Mouse (Mus musculus) c-Kit-negative CD71-positive TER-119-positive erythroid progenitor cells, embryonic 14.5 days (primary cell): ENCODE results near the gene Pign.

Experiments
- DNase-seq: peaks from one replicate; pipeline ENCODE4 v3.0.0-alpha.2; 2013; ENCODE audit warnings: low read depth, low spot score

The Pign gene

GRCm38 (mm10) chr1:105663171-105663961 lies at the start of gene Pign, which contains the start of gene Relch:
Pign (minus strand) TSS chr1:105663677.
Relch (plus strand) TSS chr1:105663861.
- peak; percentile 100 for DNase-seq

DNA sequence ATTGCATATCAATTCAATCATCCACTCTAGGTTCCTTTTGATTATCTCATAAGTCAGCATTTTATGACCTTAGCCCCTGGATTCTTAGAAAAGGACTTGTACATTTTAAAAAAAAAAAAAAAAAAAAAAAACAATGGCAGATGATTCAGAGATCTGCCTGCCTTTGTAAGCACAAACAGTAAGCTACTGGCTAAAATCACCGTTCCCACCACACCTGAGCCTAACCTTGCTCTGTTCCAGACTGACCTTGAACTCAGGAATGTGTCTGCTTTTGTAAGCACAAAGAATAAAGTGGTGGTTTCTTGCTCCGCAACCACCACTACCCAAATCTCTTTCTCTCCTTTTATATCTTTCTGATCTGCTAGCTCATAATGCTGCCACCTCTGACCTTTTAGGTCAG lies 49.3 kb upstream of the Pign start:
- DNase-seq = no peak

- no peak for DNase-seq
Observed at GRCm38 (mm10) chr1:105711227-105711626, 47.8 kb upstream of the Pign start.

DNA sequence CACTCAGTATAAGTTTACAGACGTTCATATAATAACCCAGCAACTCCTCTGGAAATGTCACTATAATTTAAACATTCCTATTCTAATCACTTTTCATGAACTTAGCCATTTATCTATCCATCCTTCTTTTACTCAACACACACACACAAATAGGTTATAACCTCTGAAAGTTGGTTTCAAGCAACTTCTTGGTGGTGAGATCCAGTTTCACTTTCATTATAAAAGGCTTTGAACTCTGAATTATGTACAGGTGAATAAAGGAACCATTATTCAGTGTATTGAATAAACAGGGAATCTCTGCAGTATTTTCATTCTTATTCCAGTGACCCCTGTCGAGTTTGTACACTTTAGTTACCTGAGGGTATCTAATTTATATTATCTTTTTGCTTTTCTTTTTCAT lies 45.9 kb upstream of the Pign start:
- DNase-seq = no peak

GRCm38 (mm10) chr1:105700984-105701530 lies 37.6 kb upstream of the Pign start:
- DNase-seq = no peak

GRCm38 (mm10) chr1:105695581-105695980 lies 32.1 kb upstream of the Pign start:
- DNase-seq = no peak

DNA sequence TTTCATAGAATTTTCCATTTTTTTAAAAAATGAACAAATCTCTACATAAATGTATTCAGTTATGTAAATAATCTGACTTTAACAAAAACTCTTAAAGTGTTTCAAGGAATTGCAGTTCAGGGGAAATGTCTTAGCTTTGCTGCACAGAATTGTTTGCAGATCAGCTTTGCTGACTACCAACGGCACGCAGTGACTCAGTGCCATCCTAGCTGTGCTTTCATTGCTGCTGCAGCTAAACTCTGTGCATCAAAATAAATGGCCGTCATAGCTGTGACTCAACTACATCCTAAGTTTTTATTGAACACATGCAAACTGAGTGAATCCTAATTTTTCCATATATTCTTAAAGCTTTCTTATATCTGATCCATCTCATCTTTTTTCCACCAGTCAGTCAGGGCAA lies 22.0 kb upstream of the Pign start:
- no peak for DNase-seq

DNA sequence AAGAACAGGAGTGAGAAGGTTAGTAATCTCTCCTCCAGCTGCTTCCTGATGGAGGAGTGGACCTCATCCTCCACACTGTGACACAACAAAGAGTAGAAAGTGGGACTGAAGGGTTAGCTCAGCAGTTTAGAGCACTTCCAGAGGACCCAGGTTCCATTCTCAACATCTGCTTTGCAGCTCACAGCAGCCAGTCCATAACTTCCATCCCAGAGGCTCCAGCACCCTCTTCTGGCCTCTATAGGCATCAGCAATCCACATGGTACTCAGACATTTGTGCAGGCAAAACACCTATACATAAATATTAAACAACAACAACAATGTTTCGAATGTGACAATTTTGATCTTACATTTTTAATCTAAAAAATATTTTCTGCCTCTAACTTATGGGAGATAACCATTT lies 17.1 kb upstream of the Pign start:
- DNase-seq = no peak

DNA sequence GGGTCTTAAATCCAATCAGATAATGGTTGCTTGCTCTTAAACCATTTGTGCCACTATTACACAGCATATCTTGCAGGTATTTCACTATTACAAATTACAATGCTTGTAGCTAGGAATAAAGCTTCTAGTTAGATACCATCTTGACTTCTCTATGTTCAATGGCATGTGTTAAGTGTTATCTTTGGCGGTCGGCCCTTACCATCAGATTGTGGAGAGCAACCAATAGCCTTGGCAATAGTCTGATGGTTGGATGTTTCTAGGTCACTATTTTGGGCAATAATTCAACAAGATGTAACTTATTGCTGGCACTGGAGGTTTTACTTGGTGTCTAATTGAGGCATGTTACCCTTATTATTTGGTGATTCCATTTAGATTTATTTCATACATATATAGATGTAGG lies 11.3 kb upstream of the Pign start:
- DNase-seq = no peak

DNA sequence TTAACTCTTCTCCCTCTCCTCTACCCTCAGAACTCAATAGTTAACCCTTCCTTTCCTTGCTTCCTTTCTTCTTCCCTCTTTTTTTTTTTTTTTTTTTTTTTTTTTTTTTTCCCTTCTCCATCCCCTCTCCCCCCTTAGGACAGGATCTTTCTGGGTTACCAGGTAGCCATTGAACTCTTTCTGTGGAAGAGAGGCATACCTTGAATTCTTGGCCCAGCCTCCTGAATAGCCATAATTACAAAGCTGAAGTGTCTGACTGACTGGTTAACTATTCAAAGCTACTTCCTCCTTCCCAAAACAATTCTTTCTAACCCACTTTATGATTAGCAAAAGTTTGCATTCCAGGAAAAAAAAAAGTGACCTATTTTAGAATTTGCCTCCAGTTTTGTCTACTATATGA lies 6.2 kb upstream of the Pign start:
- DNase-seq = no peak

DNA sequence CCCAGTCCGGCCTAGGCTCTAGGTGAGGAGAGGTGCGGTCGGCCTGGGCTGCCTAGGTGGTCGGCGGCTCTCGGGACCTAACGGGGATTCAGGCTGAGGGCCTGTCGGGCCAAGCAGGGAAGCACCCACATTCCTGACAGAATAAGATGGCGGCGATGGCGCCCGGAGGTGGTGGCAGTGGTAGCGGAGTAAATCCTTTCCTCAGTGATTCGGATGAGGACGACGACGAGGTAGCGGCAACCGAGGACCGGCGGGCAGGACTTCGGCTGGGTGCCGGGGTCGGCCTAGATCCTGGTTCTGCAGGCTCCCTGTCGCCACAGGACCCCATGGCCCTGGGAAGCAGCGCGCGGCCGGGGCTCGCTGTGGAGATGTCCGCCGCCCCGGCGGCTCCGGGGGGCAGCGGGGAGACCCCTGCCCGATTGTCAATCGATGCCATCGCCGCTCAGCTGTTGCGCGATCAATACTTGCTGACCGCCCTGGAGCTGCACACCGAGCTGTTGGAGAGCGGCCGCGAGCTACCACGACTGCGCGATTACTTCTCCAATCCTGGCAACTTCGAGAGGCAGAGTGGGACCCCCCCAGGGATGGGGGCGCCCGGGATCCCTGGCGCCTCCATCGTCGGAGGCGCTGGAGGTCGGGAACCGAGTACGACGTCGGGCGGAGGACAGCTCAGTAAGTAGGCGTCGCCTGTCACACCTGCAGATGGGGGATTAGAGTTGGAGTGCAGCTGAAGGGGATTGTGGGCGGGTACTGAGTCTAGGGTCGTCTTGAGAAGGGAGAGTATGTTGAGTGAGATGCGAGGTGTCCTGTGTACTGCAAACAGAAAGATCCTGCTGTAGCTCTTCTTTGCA lies 710 bp upstream of the Pign start:
- DNase-seq = peak; percentile 28

DNA sequence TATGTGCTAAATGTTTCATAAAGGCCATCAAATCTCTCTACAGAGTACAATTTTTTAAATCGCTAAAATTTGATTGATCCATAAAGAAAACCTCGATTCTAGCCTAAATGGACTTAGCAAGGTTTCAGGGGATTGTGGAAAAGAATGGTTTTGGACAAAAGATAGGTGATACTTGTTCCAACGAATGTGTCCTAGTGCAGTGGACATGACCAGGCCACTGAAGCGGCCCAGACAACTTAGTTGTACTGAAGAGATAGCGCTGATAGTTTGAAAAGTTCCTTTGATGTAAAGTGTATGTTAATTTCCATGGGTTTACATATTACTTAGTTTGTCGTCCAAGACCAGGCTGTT lies 682 bp downstream of the Pign start:
- no peak for DNase-seq

DNA sequence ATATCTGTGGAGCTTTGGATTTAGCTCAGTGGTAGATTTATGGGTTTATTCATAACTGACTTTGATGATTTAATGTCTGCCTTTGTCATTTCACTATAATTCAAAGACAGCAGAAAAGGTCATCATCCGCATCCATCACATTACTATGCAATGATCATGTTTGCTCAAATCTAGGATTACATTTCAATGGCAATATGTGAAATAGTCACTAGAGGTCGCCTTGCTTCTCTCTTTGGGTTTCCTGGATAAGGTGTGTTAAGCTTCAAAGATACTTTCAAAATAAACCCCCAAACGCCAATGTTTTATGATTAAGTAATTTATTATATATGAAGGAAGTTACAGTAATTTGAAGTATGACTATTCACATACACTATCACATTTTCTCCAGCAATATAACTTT lies 3.5 kb downstream of the Pign start:
- DNase-seq = peak; percentile 60

- DNase-seq = no peak
Observed at GRCm38 (mm10) chr1:105653981-105654380, 9.5 kb downstream of the Pign start.

GRCm38 (mm10) chr1:105650650-105651049 lies 12.8 kb downstream of the Pign start:
- no peak for DNase-seq

DNA sequence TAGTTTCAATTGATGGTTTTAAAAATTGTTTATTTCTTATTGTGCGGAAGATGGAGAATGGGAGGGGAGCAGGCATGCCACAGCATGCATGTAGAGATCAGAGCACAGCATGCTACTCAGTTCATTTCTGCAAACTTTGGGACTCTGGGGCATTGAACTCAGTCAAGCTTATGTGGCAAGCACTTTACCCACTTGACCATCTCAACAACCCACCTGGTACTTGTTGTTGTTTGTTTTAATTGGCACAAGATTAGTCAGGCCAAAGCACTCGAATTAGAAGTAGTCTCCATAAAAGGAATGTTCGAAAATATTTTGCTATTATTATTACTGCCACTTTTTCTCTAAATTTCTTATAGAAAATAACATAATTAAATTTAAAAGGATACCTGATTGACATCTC lies 19.4 kb downstream of the Pign start:
- DNase-seq = no peak

DNA sequence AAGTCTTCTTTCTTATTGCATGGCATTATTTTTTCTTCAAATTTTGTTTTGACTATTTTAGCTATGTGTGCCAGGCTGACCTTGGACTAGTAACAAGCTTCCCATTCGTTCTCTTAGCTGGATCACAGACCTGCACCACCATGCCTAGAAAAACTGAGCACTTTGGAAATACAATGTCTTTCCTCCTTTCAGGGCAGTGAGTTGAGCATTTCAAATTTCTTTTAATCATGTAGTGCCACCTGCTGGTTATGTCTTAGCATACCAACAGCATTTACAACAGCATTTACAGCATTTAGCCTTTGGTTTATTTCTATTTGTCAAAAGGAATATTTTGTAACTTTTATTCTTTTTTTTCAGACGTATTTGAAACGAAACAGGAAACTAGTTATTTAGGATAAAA lies 33.0 kb downstream of the Pign start:
- DNase-seq = no peak

DNA sequence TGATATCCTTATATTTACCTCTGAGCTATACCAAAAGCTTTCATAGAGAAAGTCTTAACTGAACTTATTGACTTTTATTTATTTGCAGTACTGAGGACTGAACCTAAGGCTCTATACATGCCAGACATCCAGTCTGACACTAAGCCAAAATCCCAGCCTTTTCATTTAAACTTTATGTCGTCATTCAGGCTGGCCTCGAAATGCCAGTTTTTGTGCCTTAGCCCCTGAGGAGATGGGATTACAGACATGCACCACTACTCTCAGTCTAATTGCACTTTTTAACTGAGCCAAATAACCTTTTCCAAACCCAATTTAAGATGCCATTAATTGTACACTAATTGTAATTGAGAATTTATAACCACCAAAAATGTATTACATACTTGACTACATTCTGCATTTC lies 73.8 kb downstream of the Pign start:
- no peak for DNase-seq

DNA sequence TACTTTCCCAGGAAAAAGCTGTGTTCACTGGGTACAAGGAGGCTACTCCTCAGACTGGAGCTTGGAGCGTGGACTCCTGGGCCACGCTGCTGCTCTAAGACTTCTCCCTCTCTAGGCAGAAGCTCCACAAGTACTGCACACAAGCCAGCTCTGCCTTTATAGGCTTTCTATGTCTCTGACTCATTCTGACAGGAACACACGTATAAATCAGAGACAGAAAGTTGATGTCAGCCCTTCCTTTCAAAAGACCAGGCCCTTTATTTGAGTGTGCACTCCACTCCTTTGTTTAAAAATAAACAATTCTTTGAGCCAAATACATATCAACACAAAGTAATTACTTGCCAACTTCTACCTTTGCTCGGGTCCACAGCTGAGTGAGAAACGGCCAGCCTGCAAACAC lies 74.8 kb downstream of the Pign start:
- no peak for DNase-seq

DNA sequence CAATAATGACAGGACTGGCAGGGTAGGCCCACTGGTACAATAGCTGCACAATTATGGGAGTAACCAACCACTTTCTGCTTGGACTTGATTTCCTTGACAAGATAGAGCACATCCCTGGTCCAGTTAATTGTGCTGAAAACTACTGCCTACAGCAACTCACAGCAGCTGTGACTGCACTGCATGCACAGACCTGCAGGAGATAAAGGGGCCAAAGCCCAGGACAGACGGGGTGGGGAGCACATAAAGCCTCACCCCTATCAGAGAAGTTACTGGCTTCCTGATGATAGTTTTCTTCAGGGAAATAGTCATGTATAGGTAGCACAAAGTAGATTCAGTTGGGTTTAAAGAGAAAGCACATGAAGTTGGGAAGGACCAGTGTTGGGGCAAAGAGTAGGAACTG lies 80.7 kb downstream of the Pign start:
- no peak for DNase-seq

- no peak for DNase-seq
Observed at GRCm38 (mm10) chr1:105580909-105581308, 82.6 kb downstream of the Pign start.

DNA sequence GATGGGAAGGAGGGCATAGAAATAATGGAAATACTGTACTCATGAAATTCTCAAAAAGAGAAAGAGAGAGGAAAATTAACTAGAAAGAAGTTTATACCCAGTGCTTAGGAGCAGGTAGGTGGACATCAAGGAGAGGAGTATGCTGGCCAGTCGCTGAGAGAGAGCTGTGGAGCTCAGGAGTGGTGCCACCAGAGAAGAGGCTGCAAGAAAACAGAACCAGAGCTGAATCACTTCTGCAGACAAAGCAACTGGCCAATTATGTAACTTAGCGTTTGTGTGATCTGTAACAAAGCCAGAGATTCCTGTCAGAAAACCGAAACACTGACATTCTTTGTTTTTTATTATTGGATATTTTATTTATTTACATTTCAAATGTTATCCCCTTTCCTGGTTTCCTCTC lies 97.4 kb downstream of the Pign start:
- no peak for DNase-seq

GRCm38 (mm10) chr1:105564289-105564688 lies 99.2 kb downstream of the Pign start:
- no peak for DNase-seq
